Mouse (Mus musculus): Measurements from ENCODE around the gene Elp6.
A peak's percentile ranks its signal among the peaks of the same experiment; 100 is the strongest.

The Elp6 gene

GRCm38 (mm10) chr9:110361299-110361698 is 56.3 kb downstream of the Elp6 start:
- no peak for DNase-seq (ENCODE audit: low spot score)

- no peak for DNase-seq (ENCODE audit: low spot score)
Observed at GRCm38 (mm10) chr9:110362337-110362736, 57.4 kb downstream of the Elp6 start.

GRCm38 (mm10) chr9:110366746-110367145 is 61.8 kb downstream of the Elp6 start:
- DNase-seq (ENCODE audit: low spot score) = peak; percentile 61

GRCm38 (mm10) chr9:110369860-110370259 is 64.9 kb downstream of the Elp6 start:
- no peak for DNase-seq (ENCODE audit: low spot score)
